Mouse (Mus musculus) forebrain, embryonic 14.5 days (tissue): Measurements from ENCODE around the gene Mmp9. TPM values are rescaled to one million over a fixed set of nuclear protein-coding genes. Genes with fewer than 3 reads are reported as not detected.

ENCODE experiments used
- ATAC-seq: fragments of 200-750 bp; cut with Nextera tagmentation; 2 replicates; pipeline ENCODE4 v1.8.0; 2017; ENCODE audit warnings: mild to moderate bottlenecking, moderate library complexity
- DNase-seq: peaks from one replicate; pipeline ENCODE4 v3.0.0-alpha.2; 2015; ENCODE audit warnings: low spot score
- H3K27ac ChIP-seq: fragments of 300-500 bp; sonication (generic); 2 replicates; pipeline ENCODE4 v1.5.1; 2014; ENCODE audit warnings: low read depth, mild to moderate bottlenecking, control low read depth, low read length, moderate library complexity
- H3K27me3 ChIP-seq: fragments of 300-500 bp; sonication (generic); replicated peaks from 2 replicates; pipeline ENCODE4 v1.6.1; 2014; ENCODE audit warnings: low read length, control low read depth, mixed read lengths; ENCODE audit not compliant: control insufficient read depth, insufficient read depth
- H3K36me3 ChIP-seq: fragments of 300-500 bp; sonication (generic); 2 replicates; pipeline ENCODE4 v1.6.1; 2014; ENCODE audit warnings: low read length, control low read depth; ENCODE audit not compliant: control insufficient read depth, insufficient read depth
- H3K4me1 ChIP-seq: fragments of 300-500 bp; sonication (generic); 2 replicates; pipeline ENCODE4 v1.6.1; 2014; ENCODE audit warnings: antibody characterized with exemption, low read length, control low read depth; ENCODE audit not compliant: control insufficient read depth, insufficient read depth
- H3K4me2 ChIP-seq: fragments of 300-500 bp; sonication (generic); 2 replicates; pipeline ENCODE4 v1.6.1; 2014; ENCODE audit warnings: mild to moderate bottlenecking, control low read depth, low read length
- H3K4me3 ChIP-seq: fragments of 300-500 bp; sonication (generic); 2 replicates; pipeline ENCODE4 v1.5.1; 2014; ENCODE audit warnings: low read depth, low read length, control low read depth
- H3K9ac ChIP-seq: fragments of 300-500 bp; sonication (generic); 2 replicates; pipeline ENCODE4 v1.6.1; 2014; ENCODE audit warnings: mild to moderate bottlenecking, low read length, control low read depth, moderate library complexity
- H3K9me3 ChIP-seq: fragments of 300-500 bp; sonication (generic); replicated peaks from 2 replicates; pipeline ENCODE4 v1.6.1; 2016; ENCODE audit warnings: low read length, control low read depth, mixed read lengths; ENCODE audit not compliant: control insufficient read depth
- WGBS: fragments of 180-500 bp; shearing (Covaris S2); extraction: QIAGEN DNeasy Blood & Tissue Kit; methylation state at CpG from one replicate; pipeline ENCODE4 v1.1.7; 2014; 5-methylcytosine and 5-hydroxymethylcytosine counted together
- polyA plus RNA-seq: library from polyadenylated mRNA; unstranded; fragments of >200 nt; fragmentation: Nextera tagmentation; extraction: Ambion mirVana; gene quantifications from 2 replicates; pipeline ENCODE4 v1.2.1, GENCODE M21; 2014

The Mmp9 gene
- polyA plus RNA-seq, 1 experiment from 2014 or later = 12.8 TPM

DNA sequence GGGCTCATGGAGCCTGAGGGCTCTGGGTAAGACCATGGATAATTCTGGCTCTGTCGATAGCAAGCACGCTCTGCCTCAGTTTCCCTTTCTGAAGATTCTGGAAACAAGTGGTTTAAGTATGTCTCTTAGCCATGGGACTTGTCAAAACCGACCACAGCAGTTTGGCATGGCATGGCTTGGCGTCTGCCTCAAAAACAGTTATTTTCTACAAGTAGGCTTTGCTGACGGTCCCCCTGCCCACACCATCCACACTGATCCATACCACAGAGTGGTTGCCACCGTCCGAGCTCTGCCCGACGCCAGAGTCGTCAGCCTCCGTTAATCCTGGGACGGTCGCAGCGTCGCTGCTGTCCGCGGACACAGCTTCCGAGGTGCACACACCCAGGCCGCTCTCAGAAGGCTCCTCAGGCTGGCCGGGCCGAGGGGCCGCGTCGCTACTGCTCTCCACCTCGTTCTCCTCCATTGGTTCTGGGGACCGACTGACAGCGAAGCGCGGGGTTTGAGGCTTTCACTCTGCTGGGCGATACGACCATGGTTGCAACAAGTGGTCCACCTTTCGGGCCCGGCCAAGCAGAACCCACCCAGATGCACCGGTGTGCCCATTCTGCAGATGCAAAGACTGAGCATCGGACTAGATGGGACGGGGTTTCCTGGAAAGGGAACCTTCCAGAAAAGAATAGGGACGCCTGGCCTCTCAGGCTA lies 30.1 kb upstream of the Mmp9 start:
- ATAC-seq = peak; percentile 9
- 5% methylated on average over 37 of the region's 37 CpGs for WGBS

GRCm38 (mm10) chr2:164911086-164912048 lies 29.2 kb upstream of the Mmp9 start, which contains the start of gene Zfp335:
Gene Zfp335, minus strand, starts transcription at chr2:164911757.
- Histone ChIP-seq H3K4me3 (peak within 1 kb of the TSS; percentile 81), H3K4me2 (peak within 1 kb of the TSS; percentile 87), H3K27me3 (no peaks in the 10 kb centered on the region), H3K36me3 (peaks cover 34% of the 10 kb centered on the region), H3K9me3 (0 out of 2 replicates have a peak, but pooled peaks cover under 1% of the 10 kb centered on the region), H3K4me1 (peaks cover 14% of the 10 kb centered on the region), H3K9ac (peak within 1 kb of the TSS; percentile 96), H3K27ac (peak within 1 kb of the TSS; percentile 99)
- ATAC-seq (peak; percentile 92), DNase-seq (peak; percentile 95)
- WGBS = under 1% methylated on average over 89 of the region's 91 CpGs

More for the DNA sequence above, 30.1 kb upstream of the Mmp9 start:
- peak overlapping the region; percentile 81 for H3K4me3 ChIP-seq
- 0 out of 2 replicates have a peak, but pooled peaks cover 4% of the 10 kb centered on the region for H3K9me3 ChIP-seq
- peak overlapping the region; percentile 99 for H3K27ac ChIP-seq
- no peak for DNase-seq
- H3K9ac ChIP-seq = peak overlapping the region; percentile 96
- H3K27me3 ChIP-seq = no peaks in the 10 kb centered on the region
- peaks cover 14% of the 10 kb centered on the region for H3K4me1 ChIP-seq
- peak overlapping the region; percentile 87 for H3K4me2 ChIP-seq
- H3K36me3 ChIP-seq = peaks cover 42% of the 10 kb centered on the region

DNA sequence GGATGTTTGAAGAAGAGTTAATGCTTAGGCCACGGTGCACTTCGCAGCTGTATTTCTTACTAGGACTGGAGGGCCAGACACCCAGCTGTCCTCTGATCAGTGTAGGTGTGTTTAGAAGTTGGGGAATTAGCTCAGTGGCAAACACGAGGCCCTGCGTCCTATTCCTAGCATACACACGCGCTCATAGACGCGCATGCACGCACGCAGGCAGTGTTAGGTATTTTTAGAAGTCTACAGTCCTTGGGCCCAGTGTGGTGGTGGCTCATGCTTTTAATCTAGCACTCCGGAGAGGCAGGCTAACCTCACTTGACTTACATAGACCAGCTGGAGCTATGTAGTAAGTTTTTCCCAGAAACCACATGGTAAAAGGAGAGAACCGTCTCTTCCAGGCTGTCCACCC lies 28.4 kb upstream of the Mmp9 start:
- Histone ChIP-seq H3K27me3 (no peaks in the 10 kb centered on the region), H3K4me1 (peaks cover 14% of the 10 kb centered on the region), H3K36me3 (peaks cover 26% of the 10 kb centered on the region), H3K27ac (peak overlapping the region; percentile 99), H3K4me3 (peak overlapping the region; percentile 81), H3K9me3 (no peaks in the 10 kb centered on the region), H3K9ac (peak overlapping the region; percentile 96), H3K4me2 (peak overlapping the region; percentile 87)
- ATAC-seq (peak; percentile 13), DNase-seq (no peak)
- 17% methylated on average over 12 of the region's 12 CpGs for WGBS

GRCm38 (mm10) chr2:164912749-164913427 lies 27.7 kb upstream of the Mmp9 start:
- 92% methylated on average over 9 of the region's 9 CpGs for WGBS
- Histone ChIP-seq H3K9ac (peak overlapping the region; percentile 96; the same call in 1 of the 2 replicates), H3K4me2 (no peak overlapping the region; the same call in 1 of the 2 replicates), H3K9me3 (no peaks in the 10 kb centered on the region), H3K27me3 (no peaks in the 10 kb centered on the region), H3K36me3 (peaks cover 18% of the 10 kb centered on the region), H3K4me1 (peaks cover 14% of the 10 kb centered on the region), H3K27ac (no peak overlapping the region), H3K4me3 (no peak overlapping the region)
- ATAC-seq (no peak), DNase-seq (no peak)

GRCm38 (mm10) chr2:164913428-164913786 lies 27.2 kb upstream of the Mmp9 start:
- no peak overlapping the region for H3K27ac ChIP-seq
- ATAC-seq (no peak), DNase-seq (no peak)
- peaks cover 13% of the 10 kb centered on the region for H3K36me3 ChIP-seq
- no peaks in the 10 kb centered on the region for H3K9me3 ChIP-seq
- peaks cover 14% of the 10 kb centered on the region for H3K4me1 ChIP-seq
- no peaks in the 10 kb centered on the region for H3K27me3 ChIP-seq
- no peak overlapping the region for H3K4me2 ChIP-seq
- whole genome bisulfite sequencing = 91% methylated on average over 2 of the region's 2 CpGs
- H3K9ac ChIP-seq = no peak overlapping the region
- H3K4me3 ChIP-seq = no peak overlapping the region

DNA sequence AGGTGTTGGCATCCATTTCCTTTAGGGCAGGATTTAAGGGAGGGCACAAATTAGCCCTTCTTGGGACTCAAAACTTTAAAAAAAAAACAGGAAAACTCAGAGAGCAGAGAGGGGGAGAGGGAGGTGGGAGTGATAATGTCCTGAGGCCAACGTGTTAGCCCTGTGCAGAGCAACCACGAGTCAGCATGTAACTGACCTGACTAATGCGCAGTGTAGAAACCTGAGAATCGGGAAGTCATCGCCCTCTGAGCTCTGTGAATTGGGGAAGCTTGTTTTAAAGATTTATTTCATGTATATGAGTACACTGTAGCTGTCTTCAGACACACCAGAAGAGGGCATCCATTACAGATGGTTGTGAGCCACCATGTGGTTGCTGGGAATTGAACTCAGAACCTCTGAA lies 23.8 kb upstream of the Mmp9 start:
- WGBS = 90% methylated on average over 5 of the region's 5 CpGs
- no peak for ATAC-seq
- peaks cover 5% of the 10 kb centered on the region; the same call in 1 of the 2 replicates for H3K4me1 ChIP-seq
- H3K9ac ChIP-seq = no peak overlapping the region
- no peak for DNase-seq
- H3K36me3 ChIP-seq = peaks cover 11% of the 10 kb centered on the region
- H3K27ac ChIP-seq = no peak overlapping the region
- no peak overlapping the region for H3K4me3 ChIP-seq
- H3K27me3 ChIP-seq = no peaks in the 10 kb centered on the region
- H3K9me3 ChIP-seq = no peaks in the 10 kb centered on the region
- no peak overlapping the region for H3K4me2 ChIP-seq

GRCm38 (mm10) chr2:164917371-164917770 lies 23.2 kb upstream of the Mmp9 start:
- WGBS = 68% methylated on average over 10 of the region's 10 CpGs
- Histone ChIP-seq H3K36me3 (peaks cover 11% of the 10 kb centered on the region), H3K9me3 (no peaks in the 10 kb centered on the region), H3K27ac (no peak overlapping the region), H3K4me1 (peaks cover 2% of the 10 kb centered on the region; the same call in 1 of the 2 replicates), H3K4me2 (no peak overlapping the region), H3K9ac (no peak overlapping the region), H3K27me3 (no peaks in the 10 kb centered on the region), H3K4me3 (no peak overlapping the region)
- no peak for ATAC-seq
- no peak for DNase-seq

DNA sequence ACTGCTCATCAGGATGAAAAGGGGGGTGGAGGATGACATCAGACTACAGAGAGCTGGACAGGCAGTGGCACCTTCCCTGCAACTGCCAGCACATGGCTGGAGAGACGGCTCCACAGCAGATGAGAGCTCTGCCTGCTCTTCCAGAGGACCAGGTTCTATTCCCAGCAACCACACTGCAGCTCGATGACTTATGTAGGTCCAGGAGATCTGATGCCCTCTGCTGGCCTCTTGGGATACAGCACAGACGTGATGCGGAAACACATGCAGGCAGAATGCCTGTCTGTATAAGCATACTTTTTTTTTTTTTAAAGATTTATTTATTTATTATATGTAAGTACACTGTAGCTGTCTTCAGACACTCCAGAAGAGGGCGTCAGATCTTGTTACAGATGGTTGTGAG lies 22.3 kb upstream of the Mmp9 start:
- Histone ChIP-seq H3K27me3 (no peaks in the 10 kb centered on the region), H3K4me1 (0 out of 2 replicates have a peak, but pooled peaks cover under 1% of the 10 kb centered on the region), H3K4me3 (no peak overlapping the region), H3K27ac (no peak overlapping the region), H3K9ac (no peak overlapping the region), H3K36me3 (peaks cover 11% of the 10 kb centered on the region), H3K9me3 (no peaks in the 10 kb centered on the region), H3K4me2 (no peak overlapping the region)
- ATAC-seq = 0 out of 2 replicates have a peak, but pooled peaks have one; percentile 2
- 64% methylated on average over 4 of the region's 5 CpGs for WGBS
- DNase-seq = peak; percentile 56
